27 mouse cellular contexts compared by ENCODE assay signal in genomic region chr7:90100614-90101160, GRCm38 (mm10). TPM values are rescaled to one million over a fixed set of nuclear protein-coding genes. Genes with fewer than 3 reads are reported as not detected.
DNase-seq lines count a peak whose midpoint lies in the region; ATAC-seq lines count a peak whose summit lies in the region.
"Had no signal": no experiment of that assay in that cellular context is flagged by ENCODE, and none has a peak within 500 bp of the region (broad histone marks: within the 10 kb centered on the region; RNA-seq: fewer than 3 reads in every experiment).

No protein-coding gene starts in this region.

- ATAC-seq in liver, embryonic 12.5 days, result peak; percentile 40; the same call in 1 of the 2 replicates
- ATAC-seq in liver, embryonic 11.5 days (replicated peaks; ENCODE audit: low FRiP score), result no peak
- peak; percentile 88 for ATAC-seq in intestine, embryonic 16.5 days
- ATAC-seq in forebrain, embryonic 15.5 days (replicated peaks), result no peak
- ATAC-seq: forebrain, embryonic 13.5 days; forebrain, postnatal 0 days; Patski had no signal

- no peak overlapping the region; the same call in 1 of the 2 replicates for H3K27ac ChIP-seq in liver, embryonic 12.5 days
- H3K27ac ChIP-seq in liver, embryonic 11.5 days (ENCODE audit: low read depth, low read length), result no peak overlapping the region
- no peak overlapping the region for H3K27ac ChIP-seq in intestine, embryonic 16.5 days (ENCODE audit: low read length)
- H3K27ac ChIP-seq in forebrain, embryonic 15.5 days (replicated peaks), result no peak overlapping the region
- H3K27ac ChIP-seq: forebrain, embryonic 10.5 days; forebrain, embryonic 13.5 days; heart, embryonic 15.5 days; hindbrain, embryonic 10.5 days; hindbrain, embryonic 13.5 days had no signal

- H3K9ac ChIP-seq in liver, embryonic 12.5 days, result no peak overlapping the region
- no peak overlapping the region for H3K9ac ChIP-seq in liver, embryonic 11.5 days (ENCODE audit: low read depth, low read length)
- no peak overlapping the region for H3K9ac ChIP-seq in intestine, embryonic 16.5 days (ENCODE audit: low read depth, low read length)
- H3K9ac ChIP-seq in forebrain, embryonic 15.5 days (replicated peaks), result no peak overlapping the region
- H3K9ac ChIP-seq: forebrain, embryonic 13.5 days; forebrain, postnatal 0 days; heart, embryonic 12.5 days; heart, embryonic 15.5 days; hindbrain, embryonic 13.5 days had no signal

- H3K4me1 ChIP-seq in liver, embryonic 12.5 days, result peaks cover 39% of the 10 kb centered on the region
- H3K4me1 ChIP-seq in liver, embryonic 11.5 days (replicated peaks; ENCODE audit: control insufficient read depth, insufficient read depth, low read length), result peaks cover 4% of the 10 kb centered on the region; the same call in 1 of the 2 replicates
- no peaks in the 10 kb centered on the region for H3K4me1 ChIP-seq in intestine, embryonic 16.5 days (ENCODE audit: control insufficient read depth, insufficient read depth, low read length)
- peaks cover 4% of the 10 kb centered on the region for H3K4me1 ChIP-seq in forebrain, embryonic 15.5 days

- no peaks in the 10 kb centered on the region for H3K36me3 ChIP-seq in liver, embryonic 12.5 days
- H3K36me3 ChIP-seq in liver, embryonic 11.5 days (ENCODE audit: control insufficient read depth, insufficient read depth, low read length), result no peaks in the 10 kb centered on the region
- no peaks in the 10 kb centered on the region for H3K36me3 ChIP-seq in intestine, embryonic 16.5 days (ENCODE audit: control insufficient read depth, insufficient read depth, low read length)
- no peaks in the 10 kb centered on the region for H3K36me3 ChIP-seq in forebrain, embryonic 15.5 days
- H3K36me3 ChIP-seq: forebrain, embryonic 10.5 days; G1E; heart, embryonic 12.5 days; heart, embryonic 15.5 days; hindbrain, embryonic 10.5 days; hindbrain, embryonic 13.5 days had no signal

- no peak overlapping the region for H3K4me2 ChIP-seq in liver, embryonic 12.5 days
- H3K4me2 ChIP-seq in liver, embryonic 11.5 days, result no peak overlapping the region
- H3K4me2 ChIP-seq in intestine, embryonic 16.5 days (ENCODE audit: low read depth, low read length), result no peak overlapping the region
- no peak overlapping the region for H3K4me2 ChIP-seq in forebrain, embryonic 15.5 days (replicated peaks)
- H3K4me2 ChIP-seq: forebrain, embryonic 13.5 days; heart, embryonic 12.5 days; heart, embryonic 15.5 days; hindbrain, embryonic 13.5 days had no signal

- H3K27me3 ChIP-seq in liver, embryonic 12.5 days (replicated peaks), result peaks cover 8% of the 10 kb centered on the region; the same call in 1 of the 2 replicates
- no peaks in the 10 kb centered on the region for H3K27me3 ChIP-seq in liver, embryonic 11.5 days (replicated peaks; ENCODE audit: control insufficient read depth, insufficient read depth, low read length)
- H3K27me3 ChIP-seq in intestine, embryonic 16.5 days (replicated peaks; ENCODE audit: control insufficient read depth, insufficient read depth, low read length), result no peaks in the 10 kb centered on the region
- no peaks in the 10 kb centered on the region for H3K27me3 ChIP-seq in forebrain, embryonic 15.5 days
- H3K27me3 ChIP-seq: CH12.LX; forebrain, embryonic 13.5 days; heart, embryonic 12.5 days; heart, embryonic 15.5 days; Patski had no signal

- no peak overlapping the region for H3K4me3 ChIP-seq in liver, embryonic 12.5 days
- H3K4me3 ChIP-seq in liver, embryonic 11.5 days (ENCODE audit: low read depth, low read length), result no peak overlapping the region
- no peak overlapping the region for H3K4me3 ChIP-seq in intestine, embryonic 16.5 days (ENCODE audit: low read length)
- no peak overlapping the region for H3K4me3 ChIP-seq in forebrain, embryonic 15.5 days
- H3K4me3 ChIP-seq: forebrain, embryonic 10.5 days; forebrain, embryonic 13.5 days; heart, embryonic 12.5 days; heart, embryonic 15.5 days; hindbrain, embryonic 10.5 days; hindbrain, embryonic 13.5 days had no signal

- 81% methylated on average over 3 of the region's 3 CpGs for WGBS in liver, embryonic 12.5 days (ENCODE audit: insufficient replicate concordance)
- whole genome bisulfite sequencing in liver, embryonic 11.5 days, result 76% methylated on average over 3 of the region's 3 CpGs
- 75% methylated on average over 3 of the region's 3 CpGs for WGBS in intestine, embryonic 16.5 days
- 92% methylated on average over 3 of the region's 3 CpGs for WGBS in forebrain, embryonic 15.5 days

- peak; percentile 29 to 31 for DNase-seq in kidney, adult 8-10 months
- no peak for DNase-seq in kidney, postnatal 10 days
- DNase-seq in liver, embryonic 11.5 days (ENCODE audit: low spot score), result no peak
- DNase-seq in frontal cortex, postnatal 14 days (ENCODE audit: low spot score in 2 of 2), result no peak
- DNase-seq: adrenal gland, postnatal 10 days; adrenal gland, postnatal 36 days; B cell, adult 2 months; cerebellum, adult 18-20 months; cerebellum, adult 9-10 months; cerebellum, postnatal 14 days; forebrain, postnatal 0 days; gastrocnemius, postnatal 25 days; heart, adult 18-20 months; heart, postnatal 10 days; heart, postnatal 36 days had no signal

- no peaks in the 10 kb centered on the region for H3K9me3 ChIP-seq in liver, embryonic 12.5 days (replicated peaks)
- H3K9me3 ChIP-seq in liver, embryonic 11.5 days (ENCODE audit: control insufficient read depth, low read length), result no peaks in the 10 kb centered on the region
- no peaks in the 10 kb centered on the region for H3K9me3 ChIP-seq in intestine, embryonic 16.5 days (ENCODE audit: control insufficient read depth, low read length)
- no peaks in the 10 kb centered on the region for H3K9me3 ChIP-seq in forebrain, embryonic 15.5 days
- H3K9me3 ChIP-seq: forebrain, embryonic 10.5 days; forebrain, embryonic 13.5 days; G1E; heart, embryonic 12.5 days; heart, embryonic 15.5 days; hindbrain, embryonic 10.5 days; hindbrain, embryonic 13.5 days had no signal

RNA-seq across cellular contexts. Expression of gene Picalm, which starts 29.3 kb away (rescaled TPM):
- polyA plus RNA-seq in liver, embryonic 12.5 days (2016; fragmentation: Nextera tagmentation; extraction: Ambion mirVana), result 71.1 and 73.2 TPM in 2 replicates
- 62.6 and 65.9 TPM in 2 replicates for polyA plus RNA-seq in liver, embryonic 11.5 days (2014; fragmentation: Nextera tagmentation; extraction: Ambion mirVana)
- 25.5 and 27.0 TPM in 2 replicates for polyA plus RNA-seq in intestine, embryonic 16.5 days (2015; fragmentation: Nextera tagmentation; extraction: Ambion mirVana)
- 42.3 and 45.7 TPM in 2 replicates for polyA plus RNA-seq in forebrain, embryonic 15.5 days (2015; fragmentation: Nextera tagmentation; extraction: Ambion mirVana)

Comparison
In these comparisons a context has a peak if more than half of its experiments do, and no peak if none do; other contexts are left out.
1. DNase-seq: peak in kidney, adult 8-10 months (2 of 2); none in kidney, postnatal 10 days (single experiment), liver, embryonic 11.5 days (single experiment) and frontal cortex, postnatal 14 days (0 of 2).
2. ATAC-seq: peak in liver, embryonic 12.5 days (single experiment) and intestine, embryonic 16.5 days (single experiment); none in liver, embryonic 11.5 days (single experiment) and forebrain, embryonic 15.5 days (single experiment).